Comparison of ENCODE assay signal across 15 mouse cellular contexts in the genomic region with DNA sequence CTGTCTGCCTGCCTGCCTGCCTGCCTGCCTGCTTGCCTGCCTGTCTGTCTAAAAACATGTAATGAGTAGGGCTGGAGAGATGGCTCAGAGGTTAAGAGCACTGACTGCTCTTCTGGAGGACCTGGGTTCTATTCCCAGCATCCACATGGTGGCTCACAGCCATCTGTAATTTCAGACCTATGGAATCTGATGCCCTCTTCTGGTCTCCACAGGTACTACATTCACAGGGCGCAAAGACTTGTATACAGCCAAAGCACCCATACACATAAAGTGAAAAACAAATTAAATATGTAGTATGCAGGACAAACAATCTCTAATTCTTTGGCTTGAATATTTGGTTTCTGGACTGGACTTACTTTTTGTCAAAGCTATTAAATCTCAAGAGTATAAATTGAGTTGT. TPM values are rescaled to one million over a fixed set of nuclear protein-coding genes. Genes with fewer than 3 reads are reported as not detected.
DNase-seq lines count a peak whose midpoint lies in the region; ATAC-seq and TF ChIP-seq lines count a peak whose summit lies in the region.
"Had no signal": no experiment of that assay in that cellular context is flagged by ENCODE, and none has a peak within 500 bp of the region (broad histone marks: within the 10 kb centered on the region; RNA-seq: fewer than 3 reads in every experiment).

No protein-coding gene starts in this region.

- no peak overlapping the region for H3K27ac ChIP-seq in hindbrain, postnatal 0 days
- no peak overlapping the region for H3K27ac ChIP-seq in hindbrain, embryonic 11.5 days (ENCODE audit: low read depth, low read length)
- no peak overlapping the region for H3K27ac ChIP-seq in midbrain, postnatal 0 days (ENCODE audit: low read depth, low read length)
- no peak overlapping the region for H3K27ac ChIP-seq in midbrain, embryonic 13.5 days
- H3K27ac ChIP-seq in ES-E14 (ENCODE audit: insufficient read depth, low read depth, low read length, poor library complexity, severe bottlenecking) = no peak overlapping the region
- H3K27ac ChIP-seq: lung, embryonic 15.5 days had no signal

- in situ Hi-C loops in ES-E14 (cut with MboI; ENCODE audit: low sequenced_read_pairs in 2 of 2, unreplicated experiment in 2 of 2) = no loop called here

- H3K9ac ChIP-seq in hindbrain, postnatal 0 days (replicated peaks; ENCODE audit: low read length) = no peak overlapping the region
- no peak overlapping the region for H3K9ac ChIP-seq in hindbrain, embryonic 11.5 days (ENCODE audit: low read depth, low read length)
- no peak overlapping the region for H3K9ac ChIP-seq in midbrain, postnatal 0 days (replicated peaks; ENCODE audit: low read length, poor library complexity, severe bottlenecking)
- H3K9ac ChIP-seq in midbrain, embryonic 13.5 days (replicated peaks) = no peak overlapping the region
- no peak overlapping the region for H3K9ac ChIP-seq in ES-E14 (ENCODE audit: insufficient read depth, low read depth, low read length, poor library complexity, severe bottlenecking)
- H3K9ac ChIP-seq: lung, embryonic 15.5 days had no signal

- peak; percentile 41 for TF ChIP-seq CTCF in hindbrain, postnatal 0 days (IDR thresholded peaks at IDR 0.05; ENCODE audit: low read depth)
- TF ChIP-seq CTCF in midbrain, postnatal 0 days (IDR thresholded peaks at IDR 0.05) = peak; percentile 49

- H3K4me3 ChIP-seq in hindbrain, postnatal 0 days (ENCODE audit: low read length) = no peak overlapping the region
- H3K4me3 ChIP-seq in hindbrain, embryonic 11.5 days (ENCODE audit: low read depth, low read length) = no peak overlapping the region
- H3K4me3 ChIP-seq in midbrain, postnatal 0 days (ENCODE audit: low read depth, low read length) = no peak overlapping the region
- no peak overlapping the region for H3K4me3 ChIP-seq in midbrain, embryonic 13.5 days (replicated peaks)
- no peak overlapping the region for H3K4me3 ChIP-seq in ES-E14 (ENCODE audit: insufficient read depth in 1 of 2, low read depth in 1 of 2, low read length in 2 of 2, poor library complexity in 1 of 2, severe bottlenecking in 1 of 2)
- H3K4me3 ChIP-seq: lung, embryonic 15.5 days had no signal

- no peaks in the 10 kb centered on the region for H3K27me3 ChIP-seq in hindbrain, postnatal 0 days (ENCODE audit: insufficient read depth, low read length)
- H3K27me3 ChIP-seq in hindbrain, embryonic 11.5 days (ENCODE audit: control insufficient read depth, insufficient read depth, low read length) = no peaks in the 10 kb centered on the region
- H3K27me3 ChIP-seq in midbrain, postnatal 0 days (ENCODE audit: insufficient read depth, low read length) = no peaks in the 10 kb centered on the region
- H3K27me3 ChIP-seq in midbrain, embryonic 13.5 days = no peaks in the 10 kb centered on the region
- H3K27me3 ChIP-seq in splenic B cell, adult 2 months (ENCODE audit: control insufficient read depth, insufficient read depth, low read length, poor library complexity, severe bottlenecking) = no peaks in the 10 kb centered on the region
- H3K27me3 ChIP-seq: lung, embryonic 15.5 days had no signal

- H3K9me3 ChIP-seq in hindbrain, postnatal 0 days (ENCODE audit: low read length) = no peaks in the 10 kb centered on the region
- H3K9me3 ChIP-seq in hindbrain, embryonic 11.5 days (ENCODE audit: control insufficient read depth, low read length) = no peaks in the 10 kb centered on the region
- H3K9me3 ChIP-seq in midbrain, postnatal 0 days (ENCODE audit: low read length) = no peaks in the 10 kb centered on the region
- H3K9me3 ChIP-seq in midbrain, embryonic 13.5 days = no peaks in the 10 kb centered on the region
- H3K9me3 ChIP-seq in ES-E14 (ENCODE audit: control insufficient read depth, insufficient read depth, low read depth, low read length) = no peaks in the 10 kb centered on the region
- H3K9me3 ChIP-seq: lung, embryonic 15.5 days had no signal

- 95% methylated on average over 1 of the region's 1 CpGs for WGBS in hindbrain, postnatal 0 days
- 94% methylated on average over 1 of the region's 1 CpGs for WGBS in hindbrain, embryonic 11.5 days
- WGBS in midbrain, postnatal 0 days = 100% methylated on average over 1 of the region's 1 CpGs
- 95% methylated on average over 1 of the region's 1 CpGs for WGBS in midbrain, embryonic 13.5 days

- no peak for DNase-seq in hindbrain, postnatal 0 days (ENCODE audit: low spot score)
- DNase-seq in hindbrain, embryonic 11.5 days (ENCODE audit: low spot score) = no peak
- DNase-seq in midbrain, postnatal 0 days (ENCODE audit: low spot score) = no peak
- peak; percentile 28 for DNase-seq in ES-E14 (ENCODE audit: low read depth, low spot score)
- DNase-seq in splenic B cell, adult 2 months (ENCODE audit: low read depth, low spot score) = peak; percentile 42
- DNase-seq in embryo, embryonic 11 days = no peak
- no peak for DNase-seq in lung, adult 18-20 months
- DNase-seq: heart, postnatal 14 days; kidney, postnatal 25 days; layer of hippocampus, postnatal 36 days; right cerebral cortex, postnatal 25 days; thymus, adult 2 months had no signal

- no peak overlapping the region for H3K4me2 ChIP-seq in hindbrain, postnatal 0 days (ENCODE audit: low read depth, low read length)
- no peak overlapping the region for H3K4me2 ChIP-seq in hindbrain, embryonic 11.5 days (replicated peaks; ENCODE audit: low read depth, low read length)
- no peak overlapping the region for H3K4me2 ChIP-seq in midbrain, postnatal 0 days (ENCODE audit: low read depth, low read length, poor library complexity, severe bottlenecking)
- no peak overlapping the region for H3K4me2 ChIP-seq in midbrain, embryonic 13.5 days (replicated peaks)
- H3K4me2 ChIP-seq: lung, embryonic 15.5 days had no signal

- no peak for ATAC-seq in hindbrain, postnatal 0 days
- no peak for ATAC-seq in hindbrain, embryonic 11.5 days (ENCODE audit: low FRiP score)
- no peak for ATAC-seq in midbrain, postnatal 0 days (ENCODE audit: low FRiP score)
- no peak for ATAC-seq in midbrain, embryonic 13.5 days
- ATAC-seq: inflammation-experienced regulatory T-cells, adult 6 months had no signal

- peaks cover 31% of the 10 kb centered on the region for H3K4me1 ChIP-seq in hindbrain, postnatal 0 days (ENCODE audit: insufficient read depth, low read length)
- no peaks in the 10 kb centered on the region; the same call in 1 of the 2 replicates for H3K4me1 ChIP-seq in hindbrain, embryonic 11.5 days (replicated peaks; ENCODE audit: control insufficient read depth, insufficient read depth, low read length)
- peaks cover 13% of the 10 kb centered on the region for H3K4me1 ChIP-seq in midbrain, postnatal 0 days (ENCODE audit: insufficient read depth, low read length)
- peaks cover 45% of the 10 kb centered on the region for H3K4me1 ChIP-seq in midbrain, embryonic 13.5 days (replicated peaks)
- peaks cover 0 to 5% of the 10 kb centered on the region in 2 experiments; a peak in 1 of 4 replicates for H3K4me1 ChIP-seq in ES-E14 (ENCODE audit: control insufficient read depth in 2 of 2, insufficient read depth in 2 of 2, low read length in 2 of 2, poor library complexity in 1 of 2)

- H3K36me3 ChIP-seq in hindbrain, postnatal 0 days (ENCODE audit: insufficient read depth, low read length) = no peaks in the 10 kb centered on the region
- no peaks in the 10 kb centered on the region for H3K36me3 ChIP-seq in hindbrain, embryonic 11.5 days (ENCODE audit: control insufficient read depth, insufficient read depth, low read length)
- H3K36me3 ChIP-seq in midbrain, postnatal 0 days (ENCODE audit: insufficient read depth, low read length) = no peaks in the 10 kb centered on the region
- H3K36me3 ChIP-seq in midbrain, embryonic 13.5 days = peaks cover 7% of the 10 kb centered on the region; the same call in 1 of the 2 replicates
- no peaks in the 10 kb centered on the region for H3K36me3 ChIP-seq in ES-E14 (ENCODE audit: control insufficient read depth, insufficient read depth, low read length, poor library complexity, severe bottlenecking)
- H3K36me3 ChIP-seq in splenic B cell, adult 2 months (ENCODE audit: control insufficient read depth, insufficient read depth, low read length, poor library complexity, severe bottlenecking) = no peaks in the 10 kb centered on the region
- H3K36me3 ChIP-seq: lung, embryonic 15.5 days had no signal

TF ChIP-seq in ES-E14, 5 proteins besides CTCF, POLR2A, EP300 and RAD21:
- TF ChIP-seq HCFC1 (IDR thresholded peaks at IDR 0.05; ENCODE audit: borderline replicate concordance, insufficient read depth, low read length) (no peak), MAFK (IDR thresholded peaks at IDR 0.05; ENCODE audit: insufficient read depth, low read depth, low read length) (no peak), ZNF384 (IDR thresholded peaks at IDR 0.05; ENCODE audit: low read depth, low read length) (no peak), ZC3H11A (IDR thresholded peaks at IDR 0.05; ENCODE audit: borderline replicate concordance, low read depth, low read length) (0 out of 2 replicates have a peak, but pooled peaks have one; percentile 16)

RNA-seq across cellular contexts. Expression of a gene that starts 46.7 kb away (rescaled TPM):
- 36.9 and 41.5 TPM in 2 replicates for total RNA-seq in hindbrain, postnatal 0 days (2014; rRNA removed)
- 20.1 and 20.3 TPM in 2 replicates for polyA plus RNA-seq in hindbrain, postnatal 0 days (2015; fragmentation: Nextera tagmentation; extraction: Ambion mirVana)
- polyA plus RNA-seq in hindbrain, embryonic 11.5 days (2014; fragmentation: Nextera tagmentation; extraction: Ambion mirVana) = 13.4 and 18.4 TPM in 2 replicates
- 37.2 and 38.0 TPM in 2 replicates for total RNA-seq in midbrain, postnatal 0 days (2014; rRNA removed)
- 13.8 and 19.5 TPM in 2 replicates for polyA plus RNA-seq in midbrain, postnatal 0 days (2015; fragmentation: Nextera tagmentation; extraction: Ambion mirVana)
- polyA plus RNA-seq in midbrain, embryonic 13.5 days (2015; fragmentation: Nextera tagmentation; extraction: Ambion mirVana) = 18.7 and 20.5 TPM in 2 replicates
- total RNA-seq in ES-E14 (2012; rRNA removed) = 8.1 and 11.1 TPM in 2 replicates

Comparison
In these comparisons a context has a peak if more than half of its experiments do, and no peak if none do; other contexts are left out.
1. DNase-seq: peak in ES-E14 (single experiment) and splenic B cell, adult 2 months (single experiment); none in hindbrain, postnatal 0 days (single experiment), hindbrain, embryonic 11.5 days (single experiment), midbrain, postnatal 0 days (single experiment), embryo, embryonic 11 days (single experiment) and lung, adult 18-20 months (0 of 2).